Mouse (Mus musculus) megakaryocyte progenitor cell, adult 5-6 weeks (primary cell): ENCODE results near the gene Lmtk3. TPM values are rescaled to one million over a fixed set of nuclear protein-coding genes. Genes with fewer than 3 reads are reported as not detected.
A peak's percentile ranks its signal among the peaks of the same experiment; 100 is the strongest.

Experiments used
- ATAC-seq: replicated peaks from 2 replicates; pipeline ENCODE4 v1.8.0; 2016; ENCODE audit warnings: mild to moderate bottlenecking, moderate TSS enrichment, inconsistent platforms; ENCODE audit not compliant: poor library complexity
- total RNA-seq, 2 experiments: library from RNA; stranded (forward) in 1 of 2; stranded (reverse) in 1 of 2; fragments of 157-497, 149-512 nt in 1 of 2; fragments of 200-1000 nt in 1 of 2; gene quantifications; 2 replicates each; pipeline versions ENCODE4 v1.2.3 to v1.2.4; 2015 to 2017

Lmtk3 gene
- total RNA-seq, 2 experiments from 2014 or later: 0.07 TPM; not detected in 1

DNA sequence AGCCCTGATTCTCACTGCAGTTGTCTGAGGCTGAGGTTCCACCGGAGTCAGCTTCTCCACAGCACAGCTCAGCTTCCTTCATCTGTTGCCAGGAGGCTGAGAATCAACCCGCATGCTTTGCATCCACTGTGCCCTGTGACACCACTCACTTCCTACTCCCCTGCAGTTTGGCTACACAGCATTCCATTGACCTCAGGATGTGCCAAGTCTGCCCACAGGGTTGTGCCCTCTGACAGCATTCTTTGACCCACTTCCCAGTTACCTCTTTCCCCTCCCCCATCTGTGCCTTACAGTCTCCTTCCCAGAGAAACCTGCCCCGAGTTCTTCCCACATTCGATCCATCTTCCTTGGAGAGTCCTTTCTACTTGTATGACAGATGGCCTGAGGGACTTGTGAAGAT is 1.3 kb upstream of the Lmtk3 start:
- ATAC-seq: no peak

DNA sequence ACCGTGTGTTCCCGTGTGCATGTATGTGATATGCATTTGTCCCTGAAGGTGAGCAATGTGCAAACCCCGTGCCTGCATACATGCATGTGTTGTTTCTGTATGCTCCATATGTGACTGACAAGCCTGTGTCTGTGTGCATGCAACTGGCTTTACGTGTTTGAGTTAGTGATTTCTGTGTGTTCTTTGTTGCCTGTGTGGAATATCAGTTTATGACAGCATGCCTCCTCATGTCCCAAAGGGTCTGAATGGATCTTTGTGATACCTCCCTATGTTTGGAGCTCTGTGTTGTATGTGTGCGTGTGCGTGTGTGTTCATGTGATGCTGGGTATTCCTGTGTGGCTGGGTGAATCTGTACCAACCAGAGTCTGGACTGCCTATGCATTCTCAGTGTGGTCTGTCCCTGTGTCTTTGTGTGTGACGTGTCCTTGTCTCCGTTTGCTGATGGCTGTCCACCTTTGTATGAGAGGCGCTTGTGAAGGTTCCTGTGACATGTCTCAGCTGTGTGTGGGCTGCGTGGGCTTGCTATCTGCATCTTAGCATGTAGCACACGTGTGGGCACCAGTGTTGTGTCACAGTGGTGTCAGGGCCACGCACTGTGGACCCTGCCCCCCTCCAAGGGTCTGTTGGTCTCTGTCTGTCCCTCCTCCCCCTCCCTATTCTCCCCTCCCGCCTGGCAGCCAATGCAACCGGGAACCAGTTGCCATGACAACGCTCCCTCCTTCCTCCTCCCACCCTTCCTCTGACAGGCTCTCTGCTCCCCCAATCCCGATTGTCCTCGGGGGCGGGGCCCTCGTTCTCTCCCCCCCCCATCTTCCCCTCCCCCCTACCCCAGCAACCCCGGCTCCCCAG is 1.2 kb downstream of the Lmtk3 start, which contains the start of gene Sult2b1:
Gene Sult2b1, minus strand, starts transcription at position 146 of the 849 bp plus-strand sequence.
- ATAC-seq: no peak

DNA sequence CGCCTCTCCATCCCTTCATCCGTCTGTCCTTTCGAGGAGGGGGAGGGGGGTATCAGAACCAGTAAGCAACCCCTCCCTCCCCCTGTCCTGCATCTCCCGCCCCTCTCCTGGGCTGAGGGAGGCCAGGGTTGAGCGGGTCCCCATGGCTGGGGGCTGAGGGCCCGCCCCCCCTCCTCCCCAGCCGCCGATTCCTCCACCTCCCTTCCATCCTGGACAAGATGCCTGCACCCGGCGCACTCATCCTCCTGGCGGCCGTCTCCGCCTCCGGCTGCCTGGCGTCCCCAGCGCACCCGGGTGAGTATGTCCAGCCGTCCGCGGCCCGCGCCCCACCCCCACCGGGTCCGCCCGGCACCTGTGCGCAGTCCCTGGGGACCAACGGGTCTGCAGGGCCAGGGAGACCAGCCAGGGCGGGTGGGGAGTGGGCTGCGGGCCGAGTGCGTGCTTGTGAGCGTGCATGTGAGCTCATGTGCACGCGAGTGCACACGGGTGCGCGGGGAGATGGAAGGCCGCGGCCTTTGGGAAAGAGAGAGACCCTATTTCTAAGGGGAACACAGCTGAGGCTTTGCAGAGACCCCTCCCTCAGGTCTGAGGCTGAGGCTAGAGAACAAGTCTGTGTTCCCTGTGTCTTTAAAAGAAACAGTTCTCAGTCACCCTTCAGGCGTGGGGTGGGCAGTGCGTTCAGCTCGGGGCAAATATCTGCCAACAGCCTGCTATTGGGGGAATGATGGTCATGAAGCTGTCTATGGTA is 2.0 kb downstream of the Lmtk3 start:
- ATAC-seq: no peak

DNA sequence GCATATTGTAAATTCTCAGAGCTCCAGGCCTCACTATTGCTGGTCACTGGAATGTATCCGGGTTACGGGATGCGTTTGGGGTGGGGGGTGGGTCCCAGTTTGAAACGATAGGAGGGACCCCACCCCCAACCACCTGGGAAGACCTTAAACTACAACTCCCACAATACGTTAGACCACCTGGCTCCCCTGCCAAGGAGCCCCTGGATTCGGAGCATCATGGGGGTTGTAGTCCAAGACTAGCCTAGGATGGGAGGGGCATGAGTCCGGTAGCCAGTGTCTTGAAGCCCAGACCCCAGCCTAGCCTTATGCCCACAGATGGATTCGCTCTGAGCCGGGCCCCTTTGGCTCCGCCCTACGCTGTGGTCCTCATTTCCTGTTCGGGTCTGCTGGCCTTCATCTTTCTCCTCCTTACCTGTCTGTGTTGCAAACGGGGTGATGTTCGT is 2.6 kb downstream of the Lmtk3 start:
- no peak for ATAC-seq

DNA sequence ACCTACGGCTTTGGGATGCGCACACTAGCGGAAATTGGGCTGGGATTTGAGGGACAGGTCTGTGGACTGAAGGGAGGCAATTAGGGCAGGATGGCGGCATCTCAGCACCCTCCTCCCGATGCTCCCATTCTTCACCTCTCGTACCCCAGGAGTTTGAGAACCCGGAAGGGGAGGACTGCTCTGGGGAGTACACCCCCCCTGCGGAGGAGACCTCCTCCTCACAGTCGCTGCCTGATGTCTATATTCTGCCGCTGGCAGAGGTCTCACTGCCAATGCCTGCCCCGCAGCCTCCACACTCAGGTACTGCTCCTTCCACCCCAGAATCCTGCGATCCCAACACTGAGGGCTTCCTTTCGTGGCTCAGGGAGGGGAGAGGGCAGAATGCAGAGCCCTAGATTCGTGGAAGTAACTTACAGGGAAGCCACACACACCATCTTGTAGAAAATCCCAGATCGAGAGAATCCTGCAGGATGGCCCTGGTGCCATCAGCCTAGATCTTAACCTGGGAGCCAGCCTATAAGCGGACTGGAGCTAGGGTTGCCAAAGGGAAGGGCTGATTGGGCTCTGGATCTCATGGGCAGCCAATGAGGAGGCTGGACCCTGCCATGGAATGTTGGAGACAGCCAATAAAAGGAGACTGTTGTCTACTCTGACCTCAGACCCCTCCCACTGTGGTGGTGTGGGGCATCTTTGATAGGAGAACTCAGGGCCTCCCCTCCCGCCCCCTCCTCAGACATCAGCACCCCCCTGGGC is 3.3 kb downstream of the Lmtk3 start:
- ATAC-seq: no peak

DNA sequence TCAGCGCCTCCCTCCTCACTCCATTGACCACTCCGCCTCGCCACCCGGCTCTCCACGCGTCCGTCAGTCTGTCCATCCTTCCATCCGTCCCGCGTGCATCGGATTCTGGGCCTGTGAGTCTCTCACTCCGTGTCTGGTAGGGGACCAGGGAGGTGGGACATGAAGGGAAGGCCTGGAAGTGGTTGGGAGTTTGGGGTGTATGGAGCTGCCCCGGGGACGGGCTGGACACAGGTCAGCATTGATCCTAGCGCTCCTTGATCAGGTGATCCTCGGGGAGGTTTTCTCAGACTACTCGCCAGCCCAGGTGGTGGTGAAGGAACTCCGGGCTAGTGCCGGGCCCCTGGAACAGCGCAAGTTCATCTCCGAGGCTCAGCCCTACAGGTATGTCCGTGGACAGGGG is 4.1 kb downstream of the Lmtk3 start:
- no peak for ATAC-seq

DNA sequence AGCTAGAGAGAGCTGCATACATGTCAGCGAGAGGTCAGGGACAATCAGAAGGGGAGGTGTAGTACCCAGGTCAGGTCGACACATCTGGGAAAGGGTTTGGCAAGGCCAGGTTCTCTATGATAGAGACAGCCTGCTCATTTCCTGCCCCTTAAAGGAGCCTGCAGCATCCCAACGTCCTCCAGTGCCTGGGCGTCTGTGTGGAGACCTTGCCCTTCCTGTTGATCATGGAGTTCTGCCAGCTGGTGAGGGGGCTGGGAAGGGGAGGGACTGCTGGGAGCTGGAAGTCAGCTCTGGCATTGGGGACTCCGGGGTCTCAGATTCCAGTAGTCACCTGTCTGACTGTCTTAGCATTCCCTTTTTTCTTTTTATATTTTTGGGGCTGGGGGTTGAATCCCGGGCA is 7.2 kb downstream of the Lmtk3 start:
- no peak for ATAC-seq

DNA sequence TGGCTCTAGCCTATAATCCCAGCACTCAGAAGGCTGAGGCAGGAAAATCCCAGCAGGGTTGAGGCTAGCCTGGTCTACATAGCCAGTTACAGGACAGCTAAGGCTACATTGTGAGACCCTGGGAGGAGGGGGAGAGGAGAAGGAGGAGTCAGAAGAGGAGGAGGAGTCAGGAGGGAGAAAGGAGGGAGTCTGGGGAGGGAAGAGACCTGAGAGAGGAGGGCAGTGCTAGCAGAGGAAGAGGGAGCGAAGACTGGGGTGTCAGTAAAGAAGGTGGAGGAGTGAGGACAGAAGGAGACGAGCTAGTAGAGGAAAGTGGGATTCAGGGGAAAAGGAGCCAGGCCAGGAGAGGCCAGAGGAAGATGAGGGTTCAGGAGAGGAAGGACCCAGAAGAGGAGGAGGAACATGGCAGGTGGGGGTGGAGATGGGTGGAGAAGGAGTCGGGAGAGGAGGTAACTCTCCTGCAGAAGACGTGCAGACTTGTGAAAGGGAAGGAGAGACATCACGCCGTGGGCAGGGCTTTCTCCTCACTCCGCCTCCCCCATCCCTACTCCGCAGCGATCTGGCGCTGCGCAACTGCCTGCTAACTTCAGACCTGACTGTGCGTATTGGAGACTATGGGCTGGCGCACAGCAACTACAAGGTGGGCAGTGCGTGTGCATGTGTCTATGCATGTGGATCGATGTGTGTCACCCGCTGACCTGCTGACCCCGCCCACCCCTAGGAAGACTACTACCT is 8.4 kb downstream of the Lmtk3 start:
- ATAC-seq: no peak

DNA sequence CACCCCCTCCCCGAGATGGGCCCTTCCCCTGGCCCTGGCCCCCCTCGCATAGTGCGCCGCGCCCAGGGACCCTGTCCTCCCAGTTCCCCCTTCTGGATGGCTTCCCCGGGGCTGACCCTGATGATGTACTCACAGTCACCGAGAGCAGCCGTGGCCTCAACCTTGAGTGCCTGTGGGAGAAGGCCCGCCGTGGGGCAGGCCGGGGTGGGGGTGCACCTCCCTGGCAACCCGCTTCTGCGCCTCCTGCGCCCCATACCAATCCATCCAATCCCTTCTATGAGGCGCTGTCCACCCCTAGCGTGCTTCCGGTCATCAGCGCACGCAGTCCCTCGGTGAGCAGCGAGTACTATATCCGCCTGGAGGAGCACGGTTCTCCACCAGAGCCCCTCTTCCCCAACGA is 9.7 kb downstream of the Lmtk3 start:
- no peak for ATAC-seq

DNA sequence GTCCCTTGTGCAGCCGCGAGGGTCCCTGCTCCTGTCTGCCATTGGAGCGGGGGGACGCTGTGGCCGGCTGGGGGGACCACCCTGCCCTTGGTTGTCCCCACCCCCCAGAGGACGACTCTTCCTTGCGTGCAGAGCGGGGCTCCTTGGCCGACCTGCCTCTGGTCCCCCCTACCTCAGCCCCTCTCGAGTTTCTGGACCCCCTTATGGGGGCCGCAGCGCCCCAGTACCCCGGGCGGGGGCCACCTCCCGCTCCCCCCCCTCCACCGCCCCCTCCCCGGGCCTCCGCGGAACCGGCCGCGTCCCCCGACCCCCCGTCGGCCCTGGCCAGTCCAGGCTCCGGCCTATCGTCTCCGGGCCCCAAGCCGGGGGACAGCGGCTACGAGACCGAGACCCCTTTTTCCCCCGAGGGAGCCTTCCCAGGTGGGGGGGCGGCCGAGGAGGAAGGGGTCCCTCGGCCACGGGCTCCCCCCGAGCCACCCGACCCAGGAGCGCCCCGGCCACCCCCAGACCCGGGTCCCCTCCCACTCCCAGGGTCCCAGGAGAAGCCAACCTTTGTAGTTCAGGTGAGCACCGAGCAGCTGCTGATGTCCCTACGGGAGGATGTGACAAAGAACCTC is 10.5 kb downstream of the Lmtk3 start:
- ATAC-seq: no peak

DNA sequence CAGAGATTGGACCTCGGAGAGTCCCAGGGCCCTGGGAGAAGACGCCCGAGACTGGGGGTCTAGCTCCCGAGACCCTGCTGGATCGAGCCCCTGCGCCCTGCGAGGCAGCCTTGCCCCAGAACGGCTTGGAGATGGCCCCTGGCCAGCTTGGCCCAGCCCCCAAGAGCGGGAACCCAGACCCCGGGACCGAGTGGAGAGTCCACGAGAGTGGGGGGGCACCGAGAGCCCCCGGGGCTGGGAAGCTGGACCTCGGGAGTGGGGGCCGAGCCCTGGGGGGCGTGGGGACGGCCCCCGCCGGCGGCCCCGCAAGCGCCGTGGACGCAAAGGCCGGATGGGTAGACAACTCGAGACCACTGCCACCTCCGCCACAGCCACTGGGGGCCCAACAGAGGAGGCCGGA is 11.4 kb downstream of the Lmtk3 start:
- ATAC-seq: no peak

DNA sequence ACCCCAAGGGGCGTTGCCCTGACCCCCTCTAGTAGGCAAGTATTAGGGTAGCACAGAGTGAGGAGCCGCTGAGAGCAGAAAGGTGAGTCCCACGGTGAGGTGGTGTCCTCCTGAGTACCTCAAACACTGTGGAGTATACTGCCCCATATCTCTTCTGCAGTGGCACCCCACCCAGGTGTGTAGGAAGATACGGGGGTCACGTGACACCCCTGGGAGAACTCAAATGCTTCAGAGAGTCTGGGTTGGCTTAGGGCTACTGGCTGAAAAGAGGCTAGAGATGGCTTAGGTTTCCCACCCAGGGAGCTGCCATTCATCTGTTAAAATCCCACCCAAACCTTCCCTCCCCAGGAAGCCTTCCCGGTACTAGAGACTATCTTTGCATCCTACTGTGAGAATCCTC is 13.4 kb downstream of the Lmtk3 start:
- no peak for ATAC-seq

DNA sequence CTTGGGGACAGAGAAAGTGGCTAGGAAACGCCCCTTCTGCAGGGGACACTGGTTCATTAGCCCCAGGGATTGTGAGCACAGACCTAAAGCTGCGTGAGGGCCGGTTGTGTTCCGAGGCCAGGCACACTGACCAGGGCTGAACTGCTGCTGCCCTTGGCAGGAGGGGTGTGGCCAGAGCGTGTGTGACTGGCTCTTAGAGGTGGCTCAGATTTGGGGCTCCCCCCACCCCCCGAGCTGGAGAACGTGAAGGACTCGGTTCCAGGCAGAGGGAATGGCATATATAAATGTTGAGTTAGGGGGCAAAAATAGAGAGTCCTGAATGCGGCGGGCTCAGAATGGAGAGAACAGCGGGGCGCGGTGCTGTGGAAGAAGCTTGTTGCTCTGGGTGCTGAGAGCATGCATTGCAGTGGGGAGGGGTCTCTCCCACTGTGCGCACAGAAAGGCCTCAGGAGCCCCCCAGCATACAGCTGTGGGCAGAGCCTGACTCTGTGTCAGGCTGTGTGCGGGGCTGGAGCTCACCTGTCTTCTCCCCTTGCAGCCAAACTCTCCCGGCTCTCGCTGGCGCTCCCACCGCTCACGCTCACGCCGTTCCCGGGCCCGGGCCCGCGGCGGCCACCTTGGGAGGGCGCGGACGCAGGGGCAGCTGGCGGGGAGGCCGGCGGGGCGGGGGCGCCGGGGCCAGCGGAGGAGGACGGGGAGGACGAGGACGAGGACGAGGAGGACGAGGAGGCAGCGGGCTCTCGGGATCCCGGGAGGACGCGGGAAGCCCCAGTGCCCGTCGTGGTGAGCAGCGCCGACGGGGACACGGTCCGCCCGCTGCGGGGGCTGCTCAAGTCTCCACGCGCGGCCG is 14.3 kb downstream of the Lmtk3 start:
- no peak for ATAC-seq

DNA sequence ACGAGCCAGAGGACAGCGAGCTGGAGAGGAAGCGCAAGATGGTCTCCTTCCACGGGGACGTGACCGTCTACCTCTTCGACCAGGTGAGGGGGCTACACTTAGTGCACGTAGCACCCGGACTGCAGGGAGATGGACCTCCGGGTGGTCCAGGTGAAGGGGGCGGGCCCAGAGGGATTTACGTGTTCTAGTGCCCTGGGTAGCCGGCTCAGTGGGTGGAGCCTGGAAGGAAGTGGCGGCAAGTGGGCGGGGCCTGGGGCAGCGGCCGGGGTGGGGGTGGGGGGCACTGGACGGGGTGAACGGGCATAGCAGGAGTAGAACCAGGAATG is 14.9 kb downstream of the Lmtk3 start:
- ATAC-seq: no peak

DNA sequence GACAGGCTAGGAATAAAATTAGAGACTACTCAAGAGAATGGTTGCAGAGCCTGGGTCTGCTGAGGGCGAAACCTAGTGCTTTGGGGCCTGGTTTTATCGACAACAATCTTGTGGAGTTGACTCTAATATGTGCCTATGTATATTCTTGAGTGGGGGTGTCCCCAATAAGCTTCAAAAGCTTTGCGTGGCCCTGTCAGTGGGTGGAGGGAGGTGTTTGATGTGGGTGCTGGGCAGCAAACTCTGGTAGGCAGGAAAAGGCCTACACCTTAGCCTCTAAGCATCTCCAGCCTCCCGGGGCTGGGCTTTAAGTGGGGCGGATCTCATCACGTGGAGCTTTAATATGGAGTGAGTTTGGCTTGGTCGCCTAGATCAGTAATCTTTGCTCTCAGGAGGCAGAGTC is 15.4 kb downstream of the Lmtk3 start:
- no peak for ATAC-seq

DNA sequence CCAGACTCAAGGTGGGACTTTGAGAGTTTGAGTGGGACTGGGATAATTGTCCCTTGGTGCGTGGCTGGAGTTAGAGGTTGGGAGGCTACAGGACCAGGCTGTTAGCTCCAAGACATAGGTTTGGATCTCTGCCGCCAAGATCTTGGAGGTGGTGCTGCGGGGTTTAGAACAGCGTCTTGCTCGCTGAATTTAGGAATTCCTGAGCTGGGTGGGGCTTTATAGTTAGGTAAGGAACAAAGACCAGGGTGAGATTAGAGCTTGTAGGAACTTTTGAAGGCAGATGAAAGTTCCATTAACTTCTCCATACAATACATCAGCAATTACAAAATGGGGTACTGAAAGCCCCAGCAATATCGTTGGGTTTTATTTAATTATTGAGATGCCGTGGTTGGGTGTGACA is 16.5 kb downstream of the Lmtk3 start:
- ATAC-seq: no peak

DNA sequence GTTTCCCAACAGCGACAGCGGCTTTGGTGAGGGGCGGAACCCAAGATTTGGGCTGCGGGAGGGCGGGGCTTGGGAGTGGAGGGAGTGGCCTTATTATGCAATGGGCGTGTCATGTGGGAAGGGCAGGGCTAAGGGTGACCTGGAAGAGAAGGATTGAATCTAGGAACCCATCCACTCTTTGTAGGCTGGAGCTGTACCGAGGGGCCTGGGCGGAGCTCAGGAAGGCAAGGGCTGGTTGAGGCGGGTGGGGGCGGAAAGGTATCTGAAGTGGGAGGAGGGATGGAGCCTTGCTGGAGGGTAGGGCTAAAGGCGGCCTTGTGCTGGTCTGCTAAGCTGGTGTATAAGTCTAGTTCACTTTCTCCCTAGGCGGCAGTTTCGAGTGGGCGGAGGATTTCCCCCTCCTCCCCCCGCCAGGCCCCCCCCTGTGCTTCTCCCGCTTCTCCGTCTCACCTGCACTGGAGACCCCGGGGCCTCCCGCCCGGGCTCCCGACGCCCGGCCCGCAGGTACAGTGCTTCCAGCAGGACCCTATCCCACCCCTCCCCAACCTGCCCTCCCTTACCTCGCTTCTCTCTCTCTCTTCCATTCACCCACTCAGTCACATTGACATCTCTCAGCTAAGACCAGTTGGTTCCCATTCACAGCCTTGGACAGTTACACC is 17.1 kb downstream of the Lmtk3 start:
- ATAC-seq: peak; percentile 78

DNA sequence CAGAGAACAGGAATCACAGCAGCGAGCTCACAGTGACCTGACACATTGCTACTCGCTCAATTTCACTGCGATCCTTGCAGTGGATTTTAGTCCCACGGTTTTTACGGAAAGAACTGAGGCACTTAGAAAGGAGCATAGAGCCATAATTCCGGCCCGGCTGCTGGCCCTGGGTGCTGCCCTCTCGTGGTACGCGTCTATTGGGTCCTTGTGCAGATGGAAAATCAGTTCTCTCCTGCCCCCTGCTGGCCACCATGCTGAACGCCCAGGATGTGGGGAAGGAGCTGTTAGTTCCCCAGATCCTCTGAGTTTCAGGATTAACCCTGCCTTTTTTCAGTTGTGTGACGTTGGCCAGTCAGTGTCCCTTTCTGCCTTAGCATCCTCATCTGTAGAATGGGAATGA is 17.8 kb downstream of the Lmtk3 start:
- ATAC-seq: peak; percentile 94

DNA sequence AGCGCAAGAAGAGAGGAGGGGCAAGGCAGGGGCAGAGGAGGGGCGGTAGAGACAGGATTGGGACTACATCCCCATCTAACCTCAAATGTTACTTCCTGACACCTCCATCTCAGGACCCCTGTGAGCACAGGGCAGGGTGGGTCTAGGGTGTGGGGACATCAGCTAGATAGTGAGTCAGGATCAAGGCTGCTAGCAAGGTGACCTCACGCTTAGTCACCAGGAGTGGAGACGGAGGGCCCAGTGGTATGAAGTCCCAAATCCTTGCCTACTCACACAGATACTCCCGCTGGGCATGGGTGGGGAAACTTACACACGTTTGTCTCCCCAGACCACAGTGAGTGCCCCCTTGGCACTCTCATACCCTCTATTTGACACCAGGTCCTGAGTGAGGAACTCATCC is 19.0 kb downstream of the Lmtk3 start:
- no peak for ATAC-seq
